Mouse (Mus musculus) left cerebral cortex, postnatal 14 days (tissue): ENCODE measurements at regions not wholly inside any gene's neighbourhood (a gene's known extent, or its start where the extent isn't known, plus 50 kb on each side); places are given as distances from the start of the nearest gene placed in this dataset.
A peak's percentile ranks its signal among the peaks of the same experiment; 100 is the strongest.

Experiments used
- DNase-seq, 2 experiments: peaks; one replicate each; pipeline ENCODE4 v3.0.0; 2021 to 2022; ENCODE audit warnings: low spot score in 2 of 2, mixed read lengths in 1 of 2
- intact Hi-C: fragments of 180-260 bp; cut with DNase I; formaldehyde crosslinking; loops from one replicate; pipeline ENCODE4 v1.15.1; 2025

DNA sequence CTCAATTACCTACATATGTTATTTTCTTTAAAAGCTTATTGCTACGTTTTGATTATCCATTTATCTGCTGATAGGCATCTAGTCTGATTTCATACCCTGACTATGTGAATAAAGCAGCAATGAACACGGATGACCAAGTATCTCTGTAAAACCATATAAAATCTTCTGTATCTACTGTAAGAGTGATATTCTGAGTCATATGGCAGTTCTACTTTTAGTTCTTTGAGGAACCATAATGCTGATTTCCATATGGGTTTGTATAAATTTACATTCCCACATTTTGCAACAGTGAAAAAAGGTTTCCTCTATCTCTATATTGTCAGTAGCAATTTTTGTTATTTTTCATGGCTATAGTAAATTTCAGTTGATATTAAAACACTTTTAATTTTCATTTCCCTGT is 280.6 kb downstream of the Fsip2 start:
- intact Hi-C loops = no loop called here
- DNase-seq = peak in 1 of 2 experiments; percentile 4

DNA sequence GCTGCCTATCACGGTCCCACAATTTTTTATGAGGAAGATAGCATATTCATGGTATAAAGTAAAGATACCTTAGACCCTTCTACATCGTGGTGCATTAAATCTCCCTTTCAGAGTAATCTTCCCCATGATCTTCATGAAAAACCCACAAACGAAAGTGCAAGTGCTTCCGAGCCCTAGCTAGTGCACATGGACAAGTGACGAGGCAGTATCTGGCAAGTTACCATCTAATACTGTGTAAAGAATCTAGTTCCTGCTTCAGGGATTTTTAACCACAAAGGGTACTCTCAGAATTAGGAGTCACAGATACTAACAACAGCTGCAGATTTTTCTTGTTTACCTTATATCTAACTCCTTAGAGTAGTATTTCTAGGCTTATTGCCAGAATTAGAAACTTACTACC is 282.8 kb downstream of the Fsip2 start:
- no peak for DNase-seq
- intact Hi-C loops = no loop called here

DNA sequence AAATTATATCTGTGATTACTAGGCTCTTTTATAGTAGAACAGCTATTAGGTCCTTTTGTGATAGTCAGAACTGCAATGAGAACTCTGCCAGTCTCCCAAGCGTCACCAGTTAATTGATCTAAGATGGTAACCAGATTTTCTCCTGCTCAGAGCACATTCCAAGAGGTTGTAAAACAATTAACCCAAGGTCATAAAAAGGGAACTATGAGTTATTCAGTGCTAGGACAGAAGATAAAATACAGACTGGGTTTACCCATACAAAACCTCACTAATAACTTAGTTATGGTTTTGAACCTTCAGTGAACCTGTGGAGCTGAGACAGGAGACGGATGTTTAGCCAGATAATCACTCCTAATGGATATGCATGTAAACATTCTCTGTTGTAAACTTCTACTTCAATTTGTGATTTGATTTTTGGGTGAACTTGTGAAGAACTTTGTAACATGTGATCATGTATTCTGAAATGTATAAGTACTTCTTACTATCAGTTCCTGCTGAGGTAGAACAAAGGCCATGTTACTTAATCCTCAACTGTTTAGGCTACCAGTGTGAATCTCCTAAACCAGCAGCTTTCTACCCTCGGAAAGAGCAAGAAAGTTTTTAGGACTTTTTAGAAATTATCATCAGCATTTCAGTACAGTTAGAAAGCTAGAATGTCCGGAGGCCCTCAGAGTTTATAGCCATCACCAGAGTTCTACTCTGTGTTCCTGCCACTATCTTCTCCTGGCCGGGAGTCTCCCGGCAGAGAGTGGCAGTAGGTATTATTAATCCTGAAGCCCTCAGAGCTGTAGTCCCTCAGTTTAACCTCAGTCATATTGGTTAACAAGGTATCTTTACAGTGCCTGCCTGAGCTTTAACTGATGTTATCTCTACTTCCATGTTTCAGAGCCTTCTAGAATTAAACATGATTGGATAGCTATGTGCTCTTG is 308.0 kb downstream of the Fsip2 start:
- no peak for DNase-seq
- intact Hi-C loops = no loop called here

DNA sequence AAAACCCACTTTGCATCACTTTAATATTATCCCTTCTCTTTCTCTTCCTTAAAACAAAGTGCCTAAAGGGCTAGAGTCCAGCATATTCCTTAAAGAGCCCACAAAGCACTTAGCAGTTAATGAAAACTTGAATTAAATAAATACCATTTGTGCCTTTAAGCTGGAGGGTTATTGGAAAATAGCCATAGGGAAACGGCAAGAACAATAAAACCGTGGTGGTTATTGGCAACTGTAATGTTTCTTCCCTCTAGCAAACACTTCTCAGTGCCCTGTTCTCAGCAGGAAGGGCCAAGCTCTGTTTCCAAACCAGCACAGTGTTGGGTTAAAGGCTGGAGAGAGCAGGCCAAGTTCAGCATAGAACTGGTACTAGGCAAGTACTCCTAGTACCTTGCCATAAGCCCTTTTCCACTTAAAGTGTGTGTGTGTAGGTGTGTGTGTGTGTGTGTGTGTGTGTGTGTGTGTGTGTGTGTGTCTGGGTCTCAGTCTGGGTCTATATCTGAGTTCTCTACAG is 313.4 kb downstream of the Fsip2 start:
- no peak for DNase-seq
- intact Hi-C loops = no loop called here

DNA sequence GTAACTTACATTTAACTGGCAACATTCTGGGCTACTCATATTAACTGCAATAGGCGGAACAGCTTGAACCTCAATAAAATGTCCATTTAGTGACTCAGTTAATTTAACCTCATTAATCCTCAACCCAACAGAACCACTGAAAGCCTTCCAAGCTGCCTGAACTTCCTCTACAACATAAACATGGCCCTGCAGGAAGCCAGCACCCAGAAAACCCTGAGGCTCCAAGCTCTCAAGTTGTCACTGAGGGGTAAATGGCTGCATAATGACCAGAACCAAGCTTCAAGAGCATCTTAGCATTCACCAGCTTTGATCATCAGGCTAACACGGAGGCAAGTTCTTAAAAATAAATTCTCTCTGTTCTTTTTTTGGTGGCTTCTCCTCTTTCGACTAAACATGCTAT is 315.2 kb downstream of the Fsip2 start:
- DNase-seq = no peak
- intact Hi-C loops = no loop called here

DNA sequence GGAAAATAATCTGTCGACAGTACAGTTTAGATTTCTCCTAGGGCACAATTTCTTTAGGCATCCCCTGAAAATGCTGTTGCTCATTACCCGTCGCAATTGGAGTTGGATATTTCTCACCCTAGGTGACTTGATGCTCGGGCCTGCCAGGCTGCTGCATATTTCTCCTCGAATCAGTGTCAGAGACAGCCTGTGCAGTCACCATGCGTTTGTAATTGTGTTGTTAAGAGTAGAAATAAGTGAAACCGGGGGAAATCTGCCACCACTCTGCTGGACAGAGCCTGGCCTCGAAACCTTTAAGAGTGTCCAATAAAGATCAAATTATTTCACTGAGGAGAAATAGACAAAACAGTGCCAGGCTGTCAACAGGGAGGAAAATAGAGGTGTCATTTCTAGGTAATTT is 340.7 kb upstream of the Zc3h15 start:
- intact Hi-C loops = no loop called here
- DNase-seq = no peak

DNA sequence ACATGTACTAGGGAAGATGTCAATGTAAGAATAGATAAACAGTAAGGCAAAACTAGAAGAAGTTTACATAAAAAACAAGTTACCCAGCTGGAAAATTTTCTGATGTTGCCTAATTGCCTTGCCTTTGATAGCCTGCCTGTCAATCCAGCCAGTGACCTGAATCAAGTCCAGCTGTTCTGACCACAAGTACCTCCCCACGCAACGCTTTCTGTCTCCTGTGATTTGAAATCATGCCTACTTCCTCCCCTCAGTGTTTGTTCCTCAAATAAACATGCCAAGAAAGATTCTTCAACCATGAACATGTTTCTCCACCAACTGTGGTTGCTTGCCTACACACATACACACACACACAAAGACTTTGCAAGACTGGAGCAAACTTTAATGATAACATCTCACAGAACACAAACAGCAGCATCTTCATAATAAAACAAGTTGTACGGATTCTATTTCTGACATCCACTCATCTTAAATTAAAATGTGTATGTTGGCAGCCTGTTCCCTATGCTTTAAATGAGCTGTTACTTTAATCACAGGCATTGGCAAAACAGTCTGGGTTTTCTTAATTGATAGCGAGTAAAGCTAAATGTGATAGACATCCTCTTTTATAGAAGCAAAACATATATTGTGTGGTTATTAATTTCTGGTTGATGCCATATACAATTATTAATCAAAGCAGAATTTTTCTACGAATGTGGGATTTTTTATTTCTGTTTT is 312.0 kb upstream of the Zc3h15 start:
- DNase-seq = peak in 1 of 2 experiments; percentile 7
- intact Hi-C loops = loop anchor here (5.0 to 10.0 kb wide), 3 partner anchors 945 to 1277 kb away; partner anchors contain the start of gene Zfp804a

DNA sequence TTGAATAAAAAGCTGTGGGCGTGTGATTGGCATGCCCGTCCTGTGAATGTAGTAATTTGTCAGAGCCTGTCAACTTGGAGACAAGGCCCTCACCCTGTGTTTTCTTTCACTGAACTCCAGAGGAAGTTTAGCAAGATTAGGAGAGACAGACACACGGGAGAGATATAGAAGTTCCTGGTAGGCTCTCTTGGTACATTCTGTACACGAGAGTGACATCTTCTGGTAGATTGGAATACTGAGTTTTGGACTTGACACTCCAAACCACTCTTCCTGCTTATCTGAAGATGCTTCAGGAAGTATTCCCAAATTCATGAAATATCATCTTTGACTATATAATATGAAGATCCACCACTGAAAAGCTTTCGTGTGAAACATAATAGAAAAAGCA is 311.5 kb upstream of the Zc3h15 start:
- intact Hi-C loops = loop anchor here (5.0 to 10.0 kb wide), 3 partner anchors 945 to 1278 kb away; partner anchors contain the start of gene Zfp804a
- DNase-seq = peak; percentile 26 to 45

DNA sequence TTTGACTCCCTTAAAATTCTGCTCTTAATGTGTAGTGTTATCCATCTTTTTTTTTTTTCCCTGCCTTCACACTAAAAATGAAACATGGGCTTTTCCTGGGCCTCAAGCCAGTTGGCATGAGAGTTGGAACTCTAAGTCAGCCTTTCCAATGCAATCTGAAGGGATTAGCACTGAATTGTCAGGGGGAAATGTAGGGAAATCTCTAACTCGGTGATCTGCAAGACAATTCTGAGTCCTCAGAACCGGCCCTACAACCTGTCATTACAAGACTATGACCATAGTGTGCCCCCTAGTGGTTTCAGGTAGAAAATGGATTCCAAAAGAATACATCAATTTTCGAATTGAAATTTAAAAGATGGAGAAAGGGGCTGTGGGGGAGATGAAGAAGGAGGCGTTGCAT is 306.9 kb upstream of the Zc3h15 start:
- peak; percentile 37 to 43 for DNase-seq
- intact Hi-C loops = loop anchor here (10.0 kb wide), 1 partner anchor 1283 kb away; the partner anchor contains the start of gene Zfp804a

DNA sequence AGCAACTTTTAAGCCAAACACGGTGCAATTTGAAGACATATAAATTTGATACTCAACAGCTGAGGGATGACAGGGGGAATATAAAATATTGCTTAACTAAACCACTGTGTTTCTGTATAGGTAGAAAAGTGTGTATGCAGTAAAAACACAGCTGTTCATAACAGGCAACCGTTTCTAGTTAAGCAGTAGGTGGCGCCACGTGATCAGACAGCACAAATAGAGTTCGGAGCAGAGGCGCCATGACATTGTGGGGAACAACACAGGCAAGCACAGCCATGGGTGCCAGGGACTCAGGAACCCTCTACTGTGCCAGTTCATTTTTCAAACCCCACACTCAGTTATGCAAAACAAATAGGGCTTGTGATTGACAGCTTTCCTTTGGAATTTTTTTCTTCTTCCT is 304.1 kb upstream of the Zc3h15 start:
- no peak for DNase-seq
- intact Hi-C loops = no loop called here
